Mouse (Mus musculus): ENCODE results near the gene Gtf2ird2. TPM values are rescaled to one million over a fixed set of nuclear protein-coding genes. Genes with fewer than 3 reads are reported as not detected.

The Gtf2ird2 gene
- polyA plus RNA-seq, 1 experiment from 2014 or later: 11.0 TPM

Other genes with a start within 250 kb of the Gtf2ird2 start
- gene Castor2, start 84.3 kb upstream of the Gtf2ird2 start, polyA plus RNA-seq (2015; fragmentation: Nextera tagmentation; extraction: Ambion mirVana): 22.6 and 24.1 TPM in 2 replicates
- 23.3 and 24.4 TPM in 2 replicates for gene Rcc1l, start 7.2 kb upstream of the Gtf2ird2 start, polyA plus RNA-seq (2015; fragmentation: Nextera tagmentation; extraction: Ambion mirVana)
- 1.5 and 1.8 TPM in 2 replicates for gene Ncf1, start 45.6 kb downstream of the Gtf2ird2 start, polyA plus RNA-seq (2015; fragmentation: Nextera tagmentation; extraction: Ambion mirVana)
- gene Gtf2i, start 130.7 kb downstream of the Gtf2ird2 start, polyA plus RNA-seq (2015; fragmentation: Nextera tagmentation; extraction: Ambion mirVana): 181 and 195 TPM in 2 replicates

Measured in forebrain, embryonic 13.5 days (tissue).